Mouse (Mus musculus): ENCODE results near the gene Tenm1. TPM values are rescaled to one million over a fixed set of nuclear protein-coding genes. Genes with fewer than 3 reads are reported as not detected.

Gene Tenm1
- under 1 TPM; 0.05 to 0.11 TPM for total RNA-seq (2021)
- under 0.01 and 0.18 TPM in 2 replicates for polyA plus RNA-seq (2012; rRNA removed)
- long read RNA-seq = 0 reads

GRCm38 (mm10) chrX:43428855-43429263 is at the start of gene Tenm1:
TSS of gene Tenm1 (minus strand) at chrX:43429126.
- no peaks in the 10 kb centered on the region for H3K79me2 ChIP-seq (replicated peaks; ENCODE audit: control insufficient read depth, insufficient read depth, low read length)
- 25% methylated on average over 22 of the region's 22 CpGs for whole genome bisulfite sequencing
- no peaks in the 10 kb centered on the region for H3K36me3 ChIP-seq (ENCODE audit: control insufficient read depth, insufficient read depth, low read length)
- H3K9ac ChIP-seq (ENCODE audit: low read depth, low read length) = no peak within 1 kb of the TSS
- no peak within 1 kb of the TSS for H3K4me3 ChIP-seq
- H3K27ac ChIP-seq = no peak within 1 kb of the TSS
- H3K27me3 ChIP-seq (ENCODE audit: control insufficient read depth, insufficient read depth, low read length) = 0 out of 2 replicates have a peak, but pooled peaks cover 1% of the 10 kb centered on the region
- no peak for DNase-seq
- intact Hi-C loops (cut with DNase I) = no loop called here
- no peak for TF ChIP-seq CTCF (IDR thresholded peaks at IDR 0.05)
- no peak for TF ChIP-seq EP300 (IDR thresholded peaks at IDR 0.05; ENCODE audit: insufficient read depth, low read depth, low read length)
- no peak for TF ChIP-seq POLR2A (IDR thresholded peaks at IDR 0.05; ENCODE audit: insufficient read depth, low read depth, low read length)
- no peaks in the 10 kb centered on the region for H3K4me1 ChIP-seq (ENCODE audit: control insufficient read depth, insufficient read depth, low read length)

- no peak overlapping the region for H3K4me3 ChIP-seq
- no peaks in the 10 kb centered on the region for H3K27me3 ChIP-seq (ENCODE audit: control insufficient read depth, insufficient read depth, low read length)
- no peak overlapping the region for H3K9ac ChIP-seq (ENCODE audit: low read depth, low read length)
- no peak overlapping the region for H3K27ac ChIP-seq
- H3K4me1 ChIP-seq (ENCODE audit: control insufficient read depth, insufficient read depth, low read length) = no peaks in the 10 kb centered on the region
- no peak for TF ChIP-seq POLR2A (IDR thresholded peaks at IDR 0.05; ENCODE audit: insufficient read depth, low read depth, low read length)
- no peak for TF ChIP-seq CTCF (IDR thresholded peaks at IDR 0.05)
- TF ChIP-seq EP300 (IDR thresholded peaks at IDR 0.05; ENCODE audit: insufficient read depth, low read depth, low read length) = no peak
- H3K36me3 ChIP-seq (ENCODE audit: control insufficient read depth, insufficient read depth, low read length) = no peaks in the 10 kb centered on the region
- DNase-seq = no peak
- H3K79me2 ChIP-seq (replicated peaks; ENCODE audit: control insufficient read depth, insufficient read depth, low read length) = no peaks in the 10 kb centered on the region
- intact Hi-C loops (cut with DNase I) = no loop called here
Observed at GRCm38 (mm10) chrX:43467311-43467710, 38.4 kb upstream of the Tenm1 start.

GRCm38 (mm10) chrX:43430581-43430980 is 1.7 kb upstream of the Tenm1 start:
- intact Hi-C loops (cut with DNase I) = no loop called here
- no peak overlapping the region for H3K9ac ChIP-seq (ENCODE audit: low read depth, low read length)
- 6% methylated on average over 11 of the region's 11 CpGs for WGBS

GRCm38 (mm10) chrX:43429982-43430531 is 1.1 kb upstream of the Tenm1 start:
- H3K9ac ChIP-seq (ENCODE audit: low read depth, low read length) = no peak overlapping the region
- no peaks in the 10 kb centered on the region for H3K79me2 ChIP-seq (replicated peaks; ENCODE audit: control insufficient read depth, insufficient read depth, low read length)
- 22% methylated on average over 25 of the region's 25 CpGs for WGBS
- no peak overlapping the region for H3K4me3 ChIP-seq
- intact Hi-C loops (cut with DNase I) = no loop called here
- H3K27me3 ChIP-seq (ENCODE audit: control insufficient read depth, insufficient read depth, low read length) = 0 out of 2 replicates have a peak, but pooled peaks cover 1% of the 10 kb centered on the region
- no peak for DNase-seq
- no peak overlapping the region for H3K27ac ChIP-seq
- TF ChIP-seq POLR2A (IDR thresholded peaks at IDR 0.05; ENCODE audit: insufficient read depth, low read depth, low read length) = no peak
- TF ChIP-seq EP300 (IDR thresholded peaks at IDR 0.05; ENCODE audit: insufficient read depth, low read depth, low read length) = no peak
- TF ChIP-seq CTCF (IDR thresholded peaks at IDR 0.05) = no peak
- H3K4me1 ChIP-seq (ENCODE audit: control insufficient read depth, insufficient read depth, low read length) = no peaks in the 10 kb centered on the region
- H3K36me3 ChIP-seq (ENCODE audit: control insufficient read depth, insufficient read depth, low read length) = no peaks in the 10 kb centered on the region

More at GRCm38 (mm10) chrX:43430581-43430980, 1.7 kb upstream of the Tenm1 start:
- Histone ChIP-seq H3K36me3 (ENCODE audit: control insufficient read depth, insufficient read depth, low read length) (no peaks in the 10 kb centered on the region), H3K27me3 (ENCODE audit: control insufficient read depth, insufficient read depth, low read length) (0 out of 2 replicates have a peak, but pooled peaks cover 1% of the 10 kb centered on the region), H3K27ac (no peak overlapping the region), H3K79me2 (replicated peaks; ENCODE audit: control insufficient read depth, insufficient read depth, low read length) (no peaks in the 10 kb centered on the region), H3K4me3 (no peak overlapping the region), H3K4me1 (ENCODE audit: control insufficient read depth, insufficient read depth, low read length) (no peaks in the 10 kb centered on the region)
- no peak for TF ChIP-seq EP300 (IDR thresholded peaks at IDR 0.05; ENCODE audit: insufficient read depth, low read depth, low read length)
- TF ChIP-seq POLR2A (IDR thresholded peaks at IDR 0.05; ENCODE audit: insufficient read depth, low read depth, low read length) = no peak
- no peak for TF ChIP-seq CTCF (IDR thresholded peaks at IDR 0.05)
- DNase-seq = no peak

GRCm38 (mm10) chrX:43429337-43429736 is 411 bp upstream of the Tenm1 start:
- Histone ChIP-seq H3K4me3 (no peak overlapping the region), H3K27ac (no peak overlapping the region), H3K27me3 (ENCODE audit: control insufficient read depth, insufficient read depth, low read length) (0 out of 2 replicates have a peak, but pooled peaks cover 1% of the 10 kb centered on the region), H3K36me3 (ENCODE audit: control insufficient read depth, insufficient read depth, low read length) (no peaks in the 10 kb centered on the region), H3K4me1 (ENCODE audit: control insufficient read depth, insufficient read depth, low read length) (no peaks in the 10 kb centered on the region), H3K79me2 (replicated peaks; ENCODE audit: control insufficient read depth, insufficient read depth, low read length) (no peaks in the 10 kb centered on the region), H3K9ac (ENCODE audit: low read depth, low read length) (no peak overlapping the region)
- 22% methylated on average over 12 of the region's 12 CpGs for WGBS
- no peak for TF ChIP-seq POLR2A (IDR thresholded peaks at IDR 0.05; ENCODE audit: insufficient read depth, low read depth, low read length)
- TF ChIP-seq CTCF (IDR thresholded peaks at IDR 0.05) = no peak
- no peak for TF ChIP-seq EP300 (IDR thresholded peaks at IDR 0.05; ENCODE audit: insufficient read depth, low read depth, low read length)
- intact Hi-C loops (cut with DNase I) = no loop called here
- no peak for DNase-seq

- no peak for TF ChIP-seq POLR2A (IDR thresholded peaks at IDR 0.05; ENCODE audit: insufficient read depth, low read depth, low read length)
- H3K36me3 ChIP-seq (ENCODE audit: control insufficient read depth, insufficient read depth, low read length) = no peaks in the 10 kb centered on the region
- intact Hi-C loops (cut with DNase I) = no loop called here
- WGBS = 14% methylated on average over 12 of the region's 12 CpGs
- no peak for DNase-seq
- 0 out of 2 replicates have a peak, but pooled peaks cover 1% of the 10 kb centered on the region for H3K27me3 ChIP-seq (ENCODE audit: control insufficient read depth, insufficient read depth, low read length)
- H3K79me2 ChIP-seq (replicated peaks; ENCODE audit: control insufficient read depth, insufficient read depth, low read length) = no peaks in the 10 kb centered on the region
- no peak overlapping the region for H3K9ac ChIP-seq (ENCODE audit: low read depth, low read length)
- no peak overlapping the region for H3K27ac ChIP-seq
- H3K4me1 ChIP-seq (ENCODE audit: control insufficient read depth, insufficient read depth, low read length) = no peaks in the 10 kb centered on the region
- no peak overlapping the region for H3K4me3 ChIP-seq
Observed at GRCm38 (mm10) chrX:43427961-43428365, 963 bp downstream of the Tenm1 start.

Data from heart, adult 2 months (tissue).